Mouse (Mus musculus) midbrain, embryonic 16.5 days (tissue): ENCODE measurements at regions not wholly inside any gene's neighbourhood (a gene's known extent, or its start where the extent isn't known, plus 50 kb on each side); places are given as distances from the start of the nearest gene placed in this dataset.

ENCODE experiments used
- ATAC-seq: fragments of 200-750 bp; cut with Nextera tagmentation; 2 replicates; pipeline ENCODE4 v1.8.0; 2017; ENCODE audit warnings: moderate TSS enrichment
- H3K27ac ChIP-seq: fragments of 300-500 bp; sonication (generic); 2 replicates; pipeline ENCODE4 v1.5.1; 2014; ENCODE audit warnings: mild to moderate bottlenecking, low read length, mixed read lengths
- H3K27me3 ChIP-seq: fragments of 300-500 bp; sonication (generic); 2 replicates; pipeline ENCODE4 v1.6.1; 2014; ENCODE audit warnings: low read depth, low read length, mixed read lengths; ENCODE audit not compliant: control insufficient read depth, insufficient read depth
- H3K36me3 ChIP-seq: fragments of 300-500 bp; sonication (generic); 2 replicates; pipeline ENCODE4 v1.6.1; 2014; ENCODE audit warnings: mild to moderate bottlenecking, low read length, moderate library complexity, mixed read lengths; ENCODE audit not compliant: control insufficient read depth, insufficient read depth
- H3K4me1 ChIP-seq: fragments of 300-500 bp; sonication (generic); 2 replicates; pipeline ENCODE4 v1.6.1; 2014; ENCODE audit warnings: mild to moderate bottlenecking, low read length, mixed read lengths; ENCODE audit not compliant: control insufficient read depth, insufficient read depth
- H3K4me2 ChIP-seq: fragments of 300-500 bp; sonication (generic); 2 replicates; pipeline ENCODE4 v1.6.1; 2014; ENCODE audit warnings: mild to moderate bottlenecking, low read length, mixed read lengths
- H3K4me3 ChIP-seq: fragments of 300-500 bp; sonication (generic); 2 replicates; pipeline ENCODE4 v1.5.1; 2014; ENCODE audit warnings: low read depth, mild to moderate bottlenecking, low read length, moderate library complexity, mixed read lengths
- H3K9ac ChIP-seq: fragments of 300-500 bp; sonication (generic); 2 replicates; pipeline ENCODE4 v1.6.1; 2014; ENCODE audit warnings: low read depth, low read length, mixed read lengths
- H3K9me3 ChIP-seq: fragments of 300-500 bp; sonication (generic); replicated peaks from 2 replicates; pipeline ENCODE4 v1.6.1; 2014; ENCODE audit warnings: mild to moderate bottlenecking, low read length, mixed read lengths; ENCODE audit not compliant: control insufficient read depth, poor library complexity, severe bottlenecking
- WGBS: fragments of 180-500 bp; shearing (Covaris S2); extraction: QIAGEN DNeasy Blood & Tissue Kit; methylation state at CpG from one replicate; pipeline ENCODE4 v1.1.7; 2014; 5-methylcytosine and 5-hydroxymethylcytosine counted together

GRCm38 (mm10) chr1:186493664-186494410 lies 212.0 kb downstream of the Tgfb2 start:
- ATAC-seq: no peak
- Histone ChIP-seq H3K27me3 (no peaks in the 10 kb centered on the region), H3K27ac (no peak overlapping the region), H3K9ac (no peak overlapping the region), H3K36me3 (no peaks in the 10 kb centered on the region), H3K4me1 (no peaks in the 10 kb centered on the region), H3K9me3 (no peaks in the 10 kb centered on the region), H3K4me2 (no peak overlapping the region), H3K4me3 (no peak overlapping the region)
- 79% methylated on average over 14 of the region's 14 CpGs for WGBS

GRCm38 (mm10) chr1:186482177-186482576 lies 223.6 kb downstream of the Tgfb2 start:
- Histone ChIP-seq H3K4me1 (no peaks in the 10 kb centered on the region), H3K4me2 (no peak overlapping the region), H3K9me3 (no peaks in the 10 kb centered on the region), H3K9ac (no peak overlapping the region), H3K36me3 (no peaks in the 10 kb centered on the region), H3K27ac (no peak overlapping the region), H3K4me3 (no peak overlapping the region), H3K27me3 (no peaks in the 10 kb centered on the region)
- WGBS: 82% methylated on average over 8 of the region's 8 CpGs
- no peak for ATAC-seq

- WGBS: 96% methylated on average over 1 of the region's 1 CpGs
- no peaks in the 10 kb centered on the region for H3K4me1 ChIP-seq
Measured at GRCm38 (mm10) chr1:186480019-186480418, 225.8 kb downstream of the Tgfb2 start.

GRCm38 (mm10) chr1:186478428-186479238 lies 227.2 kb downstream of the Tgfb2 start:
- H3K4me3 ChIP-seq: no peak overlapping the region
- no peaks in the 10 kb centered on the region for H3K27me3 ChIP-seq
- WGBS: 79% methylated on average over 8 of the region's 8 CpGs
- H3K9me3 ChIP-seq: no peaks in the 10 kb centered on the region
- no peak for ATAC-seq
- H3K9ac ChIP-seq: no peak overlapping the region
- H3K4me1 ChIP-seq: peaks cover 7% of the 10 kb centered on the region
- no peaks in the 10 kb centered on the region for H3K36me3 ChIP-seq
- no peak overlapping the region for H3K27ac ChIP-seq
- no peak overlapping the region for H3K4me2 ChIP-seq

More at GRCm38 (mm10) chr1:186480019-186480418, 225.8 kb downstream of the Tgfb2 start:
- Histone ChIP-seq H3K9ac (no peak overlapping the region), H3K9me3 (no peaks in the 10 kb centered on the region), H3K27me3 (no peaks in the 10 kb centered on the region), H3K4me3 (no peak overlapping the region), H3K27ac (no peak overlapping the region), H3K4me2 (no peak overlapping the region), H3K36me3 (no peaks in the 10 kb centered on the region)
- no peak for ATAC-seq

- no peak overlapping the region for H3K9ac ChIP-seq
- H3K27me3 ChIP-seq: no peaks in the 10 kb centered on the region
- H3K4me2 ChIP-seq: no peak overlapping the region
- 10% methylated on average over 2 of the region's 2 CpGs for WGBS
- peak; percentile 91 for ATAC-seq
- H3K4me1 ChIP-seq: peaks cover 7% of the 10 kb centered on the region
- H3K27ac ChIP-seq: peak overlapping the region; percentile 72
- no peaks in the 10 kb centered on the region for H3K36me3 ChIP-seq
- H3K9me3 ChIP-seq: no peaks in the 10 kb centered on the region
- no peak overlapping the region for H3K4me3 ChIP-seq
Measured at GRCm38 (mm10) chr1:186474844-186475243, 230.9 kb downstream of the Tgfb2 start.

- no peak overlapping the region for H3K4me3 ChIP-seq
- no peak overlapping the region for H3K4me2 ChIP-seq
- peaks cover 7% of the 10 kb centered on the region for H3K4me1 ChIP-seq
- peak overlapping the region; percentile 72 for H3K27ac ChIP-seq
- 61% methylated on average over 1 of the region's 1 CpGs for WGBS
- no peak overlapping the region for H3K9ac ChIP-seq
- no peaks in the 10 kb centered on the region for H3K27me3 ChIP-seq
- ATAC-seq: no peak
- H3K9me3 ChIP-seq: no peaks in the 10 kb centered on the region
- H3K36me3 ChIP-seq: no peaks in the 10 kb centered on the region
Measured at GRCm38 (mm10) chr1:186474385-186474784, 231.4 kb downstream of the Tgfb2 start.

GRCm38 (mm10) chr1:186472955-186473354 lies 232.8 kb downstream of the Tgfb2 start:
- Histone ChIP-seq H3K4me2 (no peak overlapping the region), H3K27ac (no peak overlapping the region), H3K36me3 (no peaks in the 10 kb centered on the region), H3K9me3 (no peaks in the 10 kb centered on the region), H3K27me3 (no peaks in the 10 kb centered on the region), H3K4me1 (peaks cover 7% of the 10 kb centered on the region), H3K4me3 (no peak overlapping the region), H3K9ac (no peak overlapping the region)
- WGBS: 92% methylated on average over 10 of the region's 10 CpGs
- no peak for ATAC-seq

GRCm38 (mm10) chr1:186465526-186465925 lies 240.3 kb downstream of the Tgfb2 start:
- no peak for ATAC-seq
- 93% methylated on average over 5 of the region's 5 CpGs for WGBS

GRCm38 (mm10) chr1:186460742-186461141 lies 245.0 kb downstream of the Tgfb2 start:
- Histone ChIP-seq H3K4me1 (no peaks in the 10 kb centered on the region), H3K27ac (no peak overlapping the region), H3K4me3 (no peak overlapping the region), H3K9ac (no peak overlapping the region), H3K27me3 (no peaks in the 10 kb centered on the region), H3K36me3 (no peaks in the 10 kb centered on the region), H3K9me3 (no peaks in the 10 kb centered on the region), H3K4me2 (no peak overlapping the region)
- no peak for ATAC-seq
- WGBS: 89% methylated on average over 10 of the region's 10 CpGs

More at GRCm38 (mm10) chr1:186465526-186465925, 240.3 kb downstream of the Tgfb2 start:
- Histone ChIP-seq H3K4me1 (no peaks in the 10 kb centered on the region), H3K27me3 (no peaks in the 10 kb centered on the region), H3K27ac (no peak overlapping the region), H3K9me3 (no peaks in the 10 kb centered on the region), H3K4me3 (no peak overlapping the region), H3K36me3 (no peaks in the 10 kb centered on the region), H3K9ac (no peak overlapping the region), H3K4me2 (no peak overlapping the region)
